Comparison of ENCODE assay signal across 15 mouse cellular contexts in the genomic region with DNA sequence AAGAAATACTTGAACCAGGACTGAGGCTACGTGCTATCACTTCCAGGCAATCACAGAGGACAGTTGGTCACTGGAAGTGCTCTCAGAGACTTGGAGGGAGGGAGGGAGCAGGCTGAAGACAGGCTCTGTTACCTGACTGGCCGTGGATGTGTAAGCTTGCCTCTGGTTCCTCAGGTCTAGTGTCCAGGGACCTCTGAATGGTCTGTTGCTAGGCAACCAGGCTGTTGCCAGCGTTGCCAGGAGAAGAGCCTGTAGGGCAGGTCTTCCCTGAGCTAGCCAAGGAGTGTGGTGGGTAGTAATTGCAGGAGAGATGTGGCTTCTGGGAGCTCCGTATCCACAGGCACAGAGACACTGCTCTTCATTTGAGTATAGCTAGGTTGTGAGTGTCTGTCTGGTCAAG.
DNase-seq lines count a peak whose midpoint lies in the region; ATAC-seq and TF ChIP-seq lines count a peak whose summit lies in the region.
"Had no signal": no experiment of that assay in that cellular context is flagged by ENCODE, and none has a peak within 500 bp of the region (broad histone marks: within the 10 kb centered on the region; RNA-seq: fewer than 3 reads in every experiment).

No protein-coding gene starts in this region.

- H3K9ac ChIP-seq in midbrain, embryonic 11.5 days (ENCODE audit: low read length), result no peak overlapping the region
- no peak overlapping the region for H3K9ac ChIP-seq in forebrain, embryonic 14.5 days (ENCODE audit: low read length)
- H3K9ac ChIP-seq in midbrain, embryonic 12.5 days (replicated peaks), result no peak overlapping the region
- H3K9ac ChIP-seq: kidney, embryonic 15.5 days had no signal

- H3K4me1 ChIP-seq in midbrain, embryonic 11.5 days (ENCODE audit: control insufficient read depth, insufficient read depth, low read length), result no peaks in the 10 kb centered on the region
- 0 out of 2 replicates have a peak, but pooled peaks cover 3% of the 10 kb centered on the region for H3K4me1 ChIP-seq in midbrain, embryonic 10.5 days
- no peaks in the 10 kb centered on the region; the same call in 1 of the 2 replicates for H3K4me1 ChIP-seq in forebrain, embryonic 14.5 days (ENCODE audit: control insufficient read depth, insufficient read depth, low read length)
- H3K4me1 ChIP-seq in midbrain, embryonic 12.5 days, result 0 out of 2 replicates have a peak, but pooled peaks cover 2% of the 10 kb centered on the region
- no peaks in the 10 kb centered on the region for H3K4me1 ChIP-seq in kidney, adult 2 months (ENCODE audit: control insufficient read depth, insufficient read depth, low read length)

- H3K4me2 ChIP-seq in midbrain, embryonic 11.5 days, result no peak overlapping the region
- no peak overlapping the region for H3K4me2 ChIP-seq in forebrain, embryonic 14.5 days (ENCODE audit: low read length)
- H3K4me2 ChIP-seq in midbrain, embryonic 12.5 days (replicated peaks), result no peak overlapping the region
- H3K4me2 ChIP-seq: heart, embryonic 11.5 days; kidney, embryonic 15.5 days had no signal

- peak; percentile 75 for ATAC-seq in midbrain, embryonic 11.5 days (ENCODE audit: low FRiP score)
- ATAC-seq in forebrain, embryonic 14.5 days, result peak; percentile 41; the same call in 1 of the 2 replicates
- ATAC-seq in midbrain, embryonic 12.5 days (ENCODE audit: low FRiP score, low read depth), result 0 out of 2 replicates have a peak, but pooled peaks have one; percentile 60
- no peak for ATAC-seq in CD4-positive, CD25-positive, alpha-beta regulatory T cell, adult 4 months
- ATAC-seq: activated CD4-positive, CD25-positive, alpha-beta regulatory T cell, adult 4 months had no signal

- TF ChIP-seq CTCF in kidney, adult 2 months (conservative IDR thresholded peaks at IDR 0.05; ENCODE audit: insufficient read depth, insufficient read length, low read depth, low read length), result no peak

- H3K9me3 ChIP-seq in midbrain, embryonic 11.5 days (ENCODE audit: control insufficient read depth, low read length), result no peaks in the 10 kb centered on the region
- H3K9me3 ChIP-seq in midbrain, embryonic 10.5 days (replicated peaks), result no peaks in the 10 kb centered on the region
- H3K9me3 ChIP-seq in forebrain, embryonic 14.5 days (replicated peaks; ENCODE audit: control insufficient read depth, low read length), result no peaks in the 10 kb centered on the region
- no peaks in the 10 kb centered on the region for H3K9me3 ChIP-seq in midbrain, embryonic 12.5 days
- H3K9me3 ChIP-seq: kidney, embryonic 15.5 days had no signal

- no peak for TF ChIP-seq POLR2A in kidney, adult 2 months (IDR thresholded peaks at IDR 0.05; ENCODE audit: low read depth, low read length)

- no peak overlapping the region for H3K27ac ChIP-seq in midbrain, embryonic 11.5 days (ENCODE audit: low read depth, low read length)
- H3K27ac ChIP-seq in midbrain, embryonic 10.5 days (replicated peaks), result no peak overlapping the region
- no peak overlapping the region for H3K27ac ChIP-seq in forebrain, embryonic 14.5 days (ENCODE audit: low read depth, low read length)
- H3K27ac ChIP-seq in midbrain, embryonic 12.5 days (replicated peaks), result no peak overlapping the region
- H3K27ac ChIP-seq in kidney, adult 2 months (ENCODE audit: insufficient read depth, low read depth, low read length), result no peak overlapping the region
- H3K27ac ChIP-seq: kidney, embryonic 15.5 days; left cerebral cortex, adult 2 months had no signal

- DNase-seq in midbrain, embryonic 11.5 days (ENCODE audit: low spot score, missing footprints), result no peak
- DNase-seq in midbrain, embryonic 10.5 days (ENCODE audit: low spot score), result no peak
- DNase-seq in forebrain, embryonic 14.5 days (ENCODE audit: low spot score), result peak; percentile 35
- peak; percentile 39 for DNase-seq in retina, postnatal 1 day
- no peak for DNase-seq in kidney, adult 2 months
- no peak for DNase-seq in right cerebral cortex, postnatal 10 days (ENCODE audit: low spot score in 2 of 2)
- DNase-seq: cerebellum, adult 11 months; gastrocnemius, postnatal 10 days; lung, adult 2 months had no signal

- 53% methylated on average over 4 of the region's 4 CpGs for WGBS in midbrain, embryonic 11.5 days
- 38% methylated on average over 4 of the region's 4 CpGs for WGBS in midbrain, embryonic 10.5 days
- WGBS in forebrain, embryonic 14.5 days, result 36% methylated on average over 4 of the region's 4 CpGs
- 32% methylated on average over 4 of the region's 4 CpGs for WGBS in midbrain, embryonic 12.5 days
- 45% methylated on average over 4 of the region's 4 CpGs for WGBS in kidney, adult 2 months

- H3K27me3 ChIP-seq in midbrain, embryonic 11.5 days (ENCODE audit: control insufficient read depth, insufficient read depth, low read length), result no peaks in the 10 kb centered on the region
- H3K27me3 ChIP-seq in midbrain, embryonic 10.5 days (ENCODE audit: low read depth, poor library complexity, severe bottlenecking), result no peaks in the 10 kb centered on the region
- 0 out of 2 replicates have a peak, but pooled peaks cover 2% of the 10 kb centered on the region for H3K27me3 ChIP-seq in forebrain, embryonic 14.5 days (replicated peaks; ENCODE audit: control insufficient read depth, insufficient read depth, low read length)
- no peaks in the 10 kb centered on the region for H3K27me3 ChIP-seq in midbrain, embryonic 12.5 days
- H3K27me3 ChIP-seq in kidney, adult 2 months (replicated peaks; ENCODE audit: control insufficient read depth, insufficient read depth, low read length), result no peaks in the 10 kb centered on the region

- no peaks in the 10 kb centered on the region for H3K36me3 ChIP-seq in midbrain, embryonic 11.5 days (ENCODE audit: control insufficient read depth, insufficient read depth, low read length)
- no peaks in the 10 kb centered on the region for H3K36me3 ChIP-seq in midbrain, embryonic 10.5 days
- no peaks in the 10 kb centered on the region for H3K36me3 ChIP-seq in forebrain, embryonic 14.5 days (ENCODE audit: control insufficient read depth, insufficient read depth, low read length)
- H3K36me3 ChIP-seq in midbrain, embryonic 12.5 days, result no peaks in the 10 kb centered on the region
- no peaks in the 10 kb centered on the region for H3K36me3 ChIP-seq in kidney, adult 2 months (ENCODE audit: control insufficient read depth, insufficient read depth, low read length)
- H3K36me3 ChIP-seq: kidney, embryonic 15.5 days had no signal

- no peak overlapping the region for H3K4me3 ChIP-seq in midbrain, embryonic 11.5 days (ENCODE audit: low read depth, low read length)
- no peak overlapping the region for H3K4me3 ChIP-seq in midbrain, embryonic 10.5 days
- H3K4me3 ChIP-seq in forebrain, embryonic 14.5 days (ENCODE audit: low read depth, low read length), result no peak overlapping the region
- H3K4me3 ChIP-seq in midbrain, embryonic 12.5 days, result no peak overlapping the region
- H3K4me3 ChIP-seq in kidney, adult 2 months (ENCODE audit: insufficient read depth, low read depth, low read length), result no peak overlapping the region
- H3K4me3 ChIP-seq: kidney, embryonic 15.5 days; left cerebral cortex, adult 2 months had no signal

Comparison
In these comparisons a context has a peak if more than half of its experiments do, and no peak if none do; other contexts are left out.
1. DNase-seq: peak in forebrain, embryonic 14.5 days (single experiment) and retina, postnatal 1 day (single experiment); none in midbrain, embryonic 11.5 days (single experiment), midbrain, embryonic 10.5 days (single experiment), kidney, adult 2 months (single experiment) and right cerebral cortex, postnatal 10 days (0 of 2).